Mouse (Mus musculus): Measurements from ENCODE around the gene Gdf5.

- TF ChIP-seq POLR2A (IDR thresholded peaks at IDR 0.05; ENCODE audit: extremely low read depth, insufficient read depth, low read length) = no peak
- TF ChIP-seq CTCF (IDR thresholded peaks at IDR 0.05; ENCODE audit: extremely low read depth, insufficient read depth, low read length) = no peak
Measured at GRCm38 (mm10) chr2:155914684-155915083, 30.5 kb downstream of the Gdf5 start.

Measured in cortical plate, adult 2 months (tissue).